Comparison of ENCODE assay signal across 9 mouse cellular contexts in the genomic region with DNA sequence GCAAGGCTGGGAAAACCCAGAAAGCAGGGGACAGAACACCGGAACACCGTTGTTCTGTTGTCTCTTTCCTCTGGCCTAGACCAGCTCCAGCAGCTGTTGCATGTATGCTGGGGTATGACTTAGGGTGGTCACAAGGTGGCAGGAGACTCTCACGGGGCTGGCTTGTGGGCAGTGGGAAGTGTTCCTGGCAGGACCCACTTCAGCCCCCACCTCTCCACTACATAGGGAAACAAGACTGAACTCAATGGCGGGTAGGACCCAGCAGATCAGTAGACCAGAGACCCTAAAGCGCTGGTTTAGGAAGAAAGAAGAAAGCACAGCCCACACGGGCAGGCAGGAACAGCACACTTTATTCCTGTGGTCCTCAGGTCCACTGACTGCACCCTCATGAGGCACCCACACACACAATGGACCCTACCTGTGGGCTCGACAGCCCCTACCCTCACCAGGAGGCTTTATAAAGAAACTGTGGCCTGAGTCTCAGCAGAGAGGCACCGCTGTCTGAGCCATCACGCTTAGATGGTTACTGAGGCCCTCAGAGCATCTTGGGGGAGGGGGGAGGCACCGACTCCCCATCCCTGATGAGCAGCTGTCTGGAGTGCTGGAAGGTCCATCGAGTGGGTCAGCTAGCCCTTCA. TPM values are rescaled to one million over a fixed set of nuclear protein-coding genes. Genes with fewer than 3 reads are reported as not detected.
DNase-seq lines count a peak whose midpoint lies in the region; ATAC-seq and TF ChIP-seq lines count a peak whose summit lies in the region.
"Had no signal": no experiment of that assay in that cellular context is flagged by ENCODE, and none has a peak within 500 bp of the region (broad histone marks: within the 10 kb centered on the region; RNA-seq: fewer than 3 reads in every experiment).

No protein-coding gene starts in this region.

- WGBS in lung, embryonic 14.5 days, result 54% methylated on average over 11 of the region's 11 CpGs
- WGBS in forebrain, embryonic 11.5 days, result 66% methylated on average over 11 of the region's 11 CpGs
- 57% methylated on average over 11 of the region's 11 CpGs for WGBS in limb, embryonic 15.5 days
- WGBS in small intestine, adult 2 months, result 60% methylated on average over 11 of the region's 11 CpGs

- no peak overlapping the region; the same call in 1 of the 2 replicates for H3K27ac ChIP-seq in lung, embryonic 14.5 days (ENCODE audit: low read depth)
- H3K27ac ChIP-seq in forebrain, embryonic 11.5 days (ENCODE audit: low read depth, low read length), result no peak overlapping the region
- H3K27ac ChIP-seq in limb, embryonic 15.5 days, result peak overlapping the region; percentile 75; the same call in 1 of the 2 replicates
- H3K27ac ChIP-seq in small intestine, adult 2 months (ENCODE audit: insufficient read depth, low read depth, low read length), result peak overlapping the region; percentile 85

- peak; percentile 34 for DNase-seq in lung, embryonic 14.5 days
- no peak for DNase-seq in lung, postnatal 10 days
- DNase-seq in forebrain, embryonic 11.5 days (ENCODE audit: low spot score), result no peak
- DNase-seq in adrenal gland, postnatal 25 days, result no peak
- DNase-seq in gastrocnemius, adult 8-10 months (ENCODE audit: low spot score in 2 of 2), result no peak
- DNase-seq in layer of hippocampus, postnatal 25 days (ENCODE audit: extremely low spot score in 1 of 2, low spot score in 1 of 2), result no peak

- TF ChIP-seq CTCF in lung, embryonic 14.5 days (IDR thresholded peaks at IDR 0.05; ENCODE audit: low read depth), result peak; percentile 62
- TF ChIP-seq CTCF in small intestine, adult 2 months (IDR thresholded peaks at IDR 0.05; ENCODE audit: extremely low read depth, insufficient read length, insufficient replicate concordance, low read depth, low read length), result no peak

- peaks cover 8% of the 10 kb centered on the region; the same call in 1 of the 2 replicates for H3K4me1 ChIP-seq in lung, embryonic 14.5 days (ENCODE audit: insufficient read depth)
- peaks cover 9% of the 10 kb centered on the region; the same call in 1 of the 2 replicates for H3K4me1 ChIP-seq in forebrain, embryonic 11.5 days (replicated peaks; ENCODE audit: control insufficient read depth, insufficient read depth, low read length)
- H3K4me1 ChIP-seq in limb, embryonic 15.5 days, result peaks cover 30% of the 10 kb centered on the region
- H3K4me1 ChIP-seq in small intestine, adult 2 months (ENCODE audit: control insufficient read depth, insufficient read depth, insufficient read length, low read length), result peaks cover 15% of the 10 kb centered on the region

- H3K36me3 ChIP-seq in lung, embryonic 14.5 days (ENCODE audit: insufficient read depth), result peaks cover 28% of the 10 kb centered on the region
- no peaks in the 10 kb centered on the region; the same call in 1 of the 2 replicates for H3K36me3 ChIP-seq in forebrain, embryonic 11.5 days (ENCODE audit: control insufficient read depth, insufficient read depth, low read length)
- H3K36me3 ChIP-seq in limb, embryonic 15.5 days, result peaks cover 44% of the 10 kb centered on the region
- H3K36me3 ChIP-seq in small intestine, adult 2 months (ENCODE audit: control insufficient read depth, insufficient read depth, low read length), result peaks cover 11% of the 10 kb centered on the region

- H3K4me3 ChIP-seq in lung, embryonic 14.5 days (ENCODE audit: low read depth, low read length), result peak overlapping the region; percentile 63; the same call in 1 of the 2 replicates
- H3K4me3 ChIP-seq in forebrain, embryonic 11.5 days (ENCODE audit: low read depth, low read length), result no peak overlapping the region
- H3K4me3 ChIP-seq in limb, embryonic 15.5 days, result peak overlapping the region; percentile 62
- H3K4me3 ChIP-seq in small intestine, adult 2 months (ENCODE audit: low read depth, low read length), result peak overlapping the region; percentile 93

- TF ChIP-seq POLR2A in small intestine, adult 2 months (IDR thresholded peaks at IDR 0.05; ENCODE audit: low read depth, low read length), result no peak

- ATAC-seq in lung, embryonic 14.5 days (ENCODE audit: insufficient read depth), result peak; percentile 38; the same call in 1 of the 2 replicates
- ATAC-seq in forebrain, embryonic 11.5 days (replicated peaks; ENCODE audit: low FRiP score), result peak; percentile 34
- ATAC-seq in limb, embryonic 15.5 days (ENCODE audit: insufficient number of reproducible peaks, low FRiP score, low TSS enrichment, low read depth), result 0 out of 2 replicates have a peak, but pooled peaks have one; percentile 20

- peak overlapping the region; percentile 95 for H3K4me2 ChIP-seq in lung, embryonic 14.5 days
- H3K4me2 ChIP-seq in forebrain, embryonic 11.5 days (ENCODE audit: low read depth, low read length, severe bottlenecking), result no peak overlapping the region
- peak overlapping the region; percentile 91 for H3K4me2 ChIP-seq in limb, embryonic 15.5 days

- no peak overlapping the region for H3K9ac ChIP-seq in lung, embryonic 14.5 days
- H3K9ac ChIP-seq in forebrain, embryonic 11.5 days (ENCODE audit: low read length), result no peak overlapping the region
- no peak overlapping the region for H3K9ac ChIP-seq in limb, embryonic 15.5 days

- H3K27me3 ChIP-seq in lung, embryonic 14.5 days (ENCODE audit: insufficient read depth, low read length), result no peaks in the 10 kb centered on the region
- no peaks in the 10 kb centered on the region for H3K27me3 ChIP-seq in forebrain, embryonic 11.5 days (ENCODE audit: control insufficient read depth, insufficient read depth, low read length)
- H3K27me3 ChIP-seq in limb, embryonic 15.5 days, result no peaks in the 10 kb centered on the region
- no peaks in the 10 kb centered on the region for H3K27me3 ChIP-seq in small intestine, adult 2 months (ENCODE audit: control insufficient read depth, insufficient read depth, low read length)

- H3K9me3 ChIP-seq in lung, embryonic 14.5 days (ENCODE audit: low read depth, low read length), result no peaks in the 10 kb centered on the region
- H3K9me3 ChIP-seq in forebrain, embryonic 11.5 days (ENCODE audit: control insufficient read depth, low read length), result no peaks in the 10 kb centered on the region
- no peaks in the 10 kb centered on the region for H3K9me3 ChIP-seq in limb, embryonic 15.5 days

RNA-seq across cellular contexts. Expression of a gene that starts 0.7 kb away (rescaled TPM):
- polyA plus RNA-seq in lung, embryonic 14.5 days (2014; fragmentation: Nextera tagmentation; extraction: Ambion mirVana), result 165 and 175 TPM in 2 replicates
- 52.3 and 58.2 TPM in 2 replicates for polyA plus RNA-seq in forebrain, embryonic 11.5 days (2014; fragmentation: Nextera tagmentation; extraction: Ambion mirVana)
- 183 and 190 TPM in 2 replicates for polyA plus RNA-seq in limb, embryonic 15.5 days (2015; fragmentation: Nextera tagmentation; extraction: Ambion mirVana)
- polyA plus RNA-seq in small intestine, adult 2 months (2012; rRNA removed), result 127 and 242 TPM in 2 replicates
- 25.4 and 27.0 TPM in 2 replicates for total RNA-seq in adrenal gland, postnatal 25 days (2021)
- 1 to 10 TPM; 3.8 to 8.6 (median 5.7) TPM for total RNA-seq in gastrocnemius, adult 8-10 months (2022)
- 10 to 100 TPM in 1 of 2 experiments, 1 to 10 TPM in 1; 8.9 to 10.3 TPM for total RNA-seq in layer of hippocampus, postnatal 25 days (2021)

RNA-seq across cellular contexts. Expression of a gene that starts 9.8 kb away (rescaled TPM):
- polyA plus RNA-seq in lung, embryonic 14.5 days (2014; fragmentation: Nextera tagmentation; extraction: Ambion mirVana), result 27.1 and 29.5 TPM in 2 replicates
- 47.4 and 50.3 TPM in 2 replicates for polyA plus RNA-seq in forebrain, embryonic 11.5 days (2014; fragmentation: Nextera tagmentation; extraction: Ambion mirVana)
- 36.8 and 37.3 TPM in 2 replicates for polyA plus RNA-seq in limb, embryonic 15.5 days (2015; fragmentation: Nextera tagmentation; extraction: Ambion mirVana)
- polyA plus RNA-seq in small intestine, adult 2 months (2012; rRNA removed), result 18.8 and 30.5 TPM in 2 replicates
- 53.6 and 78.3 TPM in 2 replicates for total RNA-seq in adrenal gland, postnatal 25 days (2021)
- 1 to 10 TPM; 3.4 to 5.5 (median 4.8) TPM for total RNA-seq in gastrocnemius, adult 8-10 months (2022)
- total RNA-seq in layer of hippocampus, postnatal 25 days (2021), result 10 to 100 TPM; 23.1 to 25.2 TPM

RNA-seq across cellular contexts. Expression of a gene that starts 11.6 kb away (rescaled TPM):
- polyA plus RNA-seq in lung, embryonic 14.5 days (2014; fragmentation: Nextera tagmentation; extraction: Ambion mirVana), result 0.27 TPM in 1 of 2 replicates, not detected in the other
- not detected in 2 replicates for polyA plus RNA-seq in forebrain, embryonic 11.5 days (2014; fragmentation: Nextera tagmentation; extraction: Ambion mirVana)
- polyA plus RNA-seq in limb, embryonic 15.5 days (2015; fragmentation: Nextera tagmentation; extraction: Ambion mirVana), result 0.22 TPM in 1 of 2 replicates, not detected in the other
- 0.30 and 0.81 TPM in 2 replicates for polyA plus RNA-seq in small intestine, adult 2 months (2012; rRNA removed)
- total RNA-seq in adrenal gland, postnatal 25 days (2021), result not detected in 2 replicates
- not detected for total RNA-seq in gastrocnemius, adult 8-10 months (2022)
- not detected for total RNA-seq in layer of hippocampus, postnatal 25 days (2021)
- total RNA-seq: layer of hippocampus, postnatal 14 days had no signal

RNA-seq across cellular contexts. Expression of a gene that starts 27.1 kb away (rescaled TPM):
- 0.87 and 1.3 TPM in 2 replicates for polyA plus RNA-seq in lung, embryonic 14.5 days (2014; fragmentation: Nextera tagmentation; extraction: Ambion mirVana)
- polyA plus RNA-seq in forebrain, embryonic 11.5 days (2014; fragmentation: Nextera tagmentation; extraction: Ambion mirVana), result 0.37 TPM in 1 of 2 replicates, not detected in the other
- polyA plus RNA-seq in limb, embryonic 15.5 days (2015; fragmentation: Nextera tagmentation; extraction: Ambion mirVana), result 0.84 and 3.3 TPM in 2 replicates
- 2.2 and 3.4 TPM in 2 replicates for polyA plus RNA-seq in small intestine, adult 2 months (2012; rRNA removed)
- total RNA-seq in adrenal gland, postnatal 25 days (2021), result not detected in 2 replicates
- 10 to 100 TPM in 3 of 4 experiments, 1 to 10 TPM in 1; 8.9 to 15.4 (median 13.7) TPM for total RNA-seq in gastrocnemius, adult 8-10 months (2022)
- not detected for total RNA-seq in layer of hippocampus, postnatal 25 days (2021)
- total RNA-seq: layer of hippocampus, postnatal 14 days had no signal

RNA-seq across cellular contexts. Expression of a gene that starts 42.5 kb away (rescaled TPM):
- 34.7 and 37.2 TPM in 2 replicates for polyA plus RNA-seq in lung, embryonic 14.5 days (2014; fragmentation: Nextera tagmentation; extraction: Ambion mirVana)
- polyA plus RNA-seq in forebrain, embryonic 11.5 days (2014; fragmentation: Nextera tagmentation; extraction: Ambion mirVana), result 31.2 and 36.0 TPM in 2 replicates
- 49.4 and 51.0 TPM in 2 replicates for polyA plus RNA-seq in limb, embryonic 15.5 days (2015; fragmentation: Nextera tagmentation; extraction: Ambion mirVana)
- 35.7 and 44.9 TPM in 2 replicates for polyA plus RNA-seq in small intestine, adult 2 months (2012; rRNA removed)
- 65.3 and 66.5 TPM in 2 replicates for total RNA-seq in adrenal gland, postnatal 25 days (2021)
- total RNA-seq in gastrocnemius, adult 8-10 months (2022), result 10 to 100 TPM; 29.9 to 37.5 (median 32.4) TPM
- total RNA-seq in layer of hippocampus, postnatal 25 days (2021), result 10 to 100 TPM; 26.0 to 35.0 TPM

Comparison
In these comparisons a context has a peak if more than half of its experiments do, and no peak if none do; other contexts are left out.
1. H3K27ac ChIP-seq: peak in limb, embryonic 15.5 days (single experiment) and small intestine, adult 2 months (single experiment); none in lung, embryonic 14.5 days (single experiment) and forebrain, embryonic 11.5 days (single experiment).
2. Peak in every context shown above with its lines, with median percentiles within 50 percentile points of each other: ATAC-seq.